Mouse (Mus musculus): ENCODE results near the gene Ltbp1.

Ltbp1 gene

DNA sequence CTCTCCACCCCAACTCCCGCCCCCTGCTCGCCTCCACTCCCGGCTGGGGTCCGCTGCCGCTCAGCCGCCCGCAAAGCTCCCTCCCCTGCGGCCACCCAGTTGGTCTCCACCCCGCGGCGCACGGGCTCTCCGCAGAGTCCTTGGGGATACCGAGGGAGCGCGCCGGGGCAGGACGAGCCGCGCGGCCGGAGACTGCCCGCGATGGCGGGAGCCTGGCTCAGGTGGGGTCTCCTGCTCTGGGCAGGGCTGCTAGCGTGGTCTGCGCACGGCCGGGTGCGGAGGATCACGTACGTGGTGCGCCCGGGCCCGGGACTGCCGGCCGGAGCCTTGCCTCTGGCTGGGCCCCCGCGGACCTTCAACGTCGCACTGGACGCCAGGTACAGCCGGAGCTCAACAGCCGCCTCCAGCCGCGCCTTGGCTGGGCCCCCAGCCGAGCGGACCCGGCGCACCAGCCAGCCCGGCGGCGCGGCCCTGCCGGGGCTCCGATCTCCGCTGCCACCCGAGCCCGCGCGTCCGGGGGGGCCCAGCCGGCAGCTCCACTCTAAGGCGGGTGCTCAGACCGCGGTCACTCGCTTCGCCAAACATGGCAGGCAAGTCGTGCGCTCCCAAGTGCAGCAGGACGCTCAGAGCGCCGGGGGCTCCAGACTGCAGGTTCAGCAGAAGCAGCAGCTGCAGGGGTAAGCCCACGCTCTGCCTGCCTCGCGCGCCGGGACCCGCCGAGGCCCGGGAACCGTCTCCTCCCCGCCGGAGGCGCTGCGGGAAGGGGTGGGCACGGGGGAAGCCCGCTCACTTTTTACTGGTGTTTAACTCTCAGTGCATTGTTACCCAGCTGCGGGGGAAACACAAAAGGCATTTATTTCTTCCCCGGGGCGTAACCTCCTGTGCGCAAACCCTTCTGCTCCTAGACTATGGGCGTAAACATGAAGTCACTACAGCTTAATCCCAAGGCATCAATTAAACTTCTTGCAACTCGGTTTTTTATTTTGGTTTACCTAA, 615 bp downstream of the Ltbp1 start:
- peak; percentile 72 to 81 for DNase-seq

DNA sequence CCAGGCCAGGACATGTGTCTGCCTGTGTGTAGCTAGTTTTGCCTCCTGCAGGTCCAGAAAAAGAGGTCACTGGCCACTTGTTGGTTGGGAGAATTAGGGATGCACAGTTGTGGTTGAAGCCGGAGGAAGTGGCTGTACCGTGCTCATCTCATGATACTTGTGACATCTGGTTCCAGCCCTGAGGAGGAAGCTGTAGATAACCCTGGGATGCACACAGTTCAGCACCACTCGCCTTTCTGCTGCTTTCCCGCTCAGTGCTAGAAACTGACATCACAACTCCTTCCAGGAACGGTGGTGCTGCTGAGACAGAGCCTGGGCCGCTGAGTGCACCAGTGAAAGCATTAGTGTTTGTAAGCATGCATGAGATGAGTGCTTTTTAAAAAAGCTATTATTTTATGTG, 5.6 kb downstream of the Ltbp1 start:
- no peak for DNase-seq

DNA sequence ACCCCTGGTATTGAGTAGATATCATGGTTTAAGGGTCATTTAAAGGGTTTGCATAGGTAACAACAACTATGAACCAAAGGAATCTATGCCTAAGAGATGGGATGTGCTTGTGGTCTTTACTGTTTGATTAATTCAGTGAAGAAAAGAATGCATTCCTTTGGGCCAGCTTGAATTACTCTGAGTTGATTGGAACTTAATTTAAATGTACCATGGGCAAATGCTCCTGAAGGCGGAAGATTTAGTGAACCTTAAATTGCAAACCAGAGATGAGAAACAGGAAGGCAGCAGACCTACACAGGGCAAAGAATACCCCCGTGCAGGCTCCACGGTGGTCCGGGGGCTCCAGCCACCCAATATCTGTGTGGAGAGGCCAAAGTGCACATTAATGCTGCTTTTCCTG, 7.8 kb downstream of the Ltbp1 start:
- DNase-seq: no peak

DNA sequence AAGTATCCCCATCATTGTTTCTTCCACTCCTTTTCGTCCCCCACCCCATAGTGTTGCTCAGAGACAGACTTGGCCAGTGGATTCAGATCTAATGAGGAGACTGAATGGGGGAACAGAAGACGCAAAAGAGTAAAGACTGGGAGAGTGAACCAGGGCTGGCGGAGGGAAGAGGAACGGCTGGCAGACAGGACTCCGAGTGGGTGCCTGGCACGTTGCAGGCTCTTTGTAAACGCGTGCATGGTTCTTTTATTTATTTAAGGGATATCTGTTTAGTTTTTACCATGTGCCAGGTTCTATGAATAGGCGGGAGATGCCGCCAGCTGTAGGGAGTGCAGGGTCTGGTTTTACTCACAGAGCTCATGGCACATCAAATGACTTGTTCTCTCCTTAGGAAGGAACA, 8.5 kb downstream of the Ltbp1 start:
- DNase-seq: no peak

DNA sequence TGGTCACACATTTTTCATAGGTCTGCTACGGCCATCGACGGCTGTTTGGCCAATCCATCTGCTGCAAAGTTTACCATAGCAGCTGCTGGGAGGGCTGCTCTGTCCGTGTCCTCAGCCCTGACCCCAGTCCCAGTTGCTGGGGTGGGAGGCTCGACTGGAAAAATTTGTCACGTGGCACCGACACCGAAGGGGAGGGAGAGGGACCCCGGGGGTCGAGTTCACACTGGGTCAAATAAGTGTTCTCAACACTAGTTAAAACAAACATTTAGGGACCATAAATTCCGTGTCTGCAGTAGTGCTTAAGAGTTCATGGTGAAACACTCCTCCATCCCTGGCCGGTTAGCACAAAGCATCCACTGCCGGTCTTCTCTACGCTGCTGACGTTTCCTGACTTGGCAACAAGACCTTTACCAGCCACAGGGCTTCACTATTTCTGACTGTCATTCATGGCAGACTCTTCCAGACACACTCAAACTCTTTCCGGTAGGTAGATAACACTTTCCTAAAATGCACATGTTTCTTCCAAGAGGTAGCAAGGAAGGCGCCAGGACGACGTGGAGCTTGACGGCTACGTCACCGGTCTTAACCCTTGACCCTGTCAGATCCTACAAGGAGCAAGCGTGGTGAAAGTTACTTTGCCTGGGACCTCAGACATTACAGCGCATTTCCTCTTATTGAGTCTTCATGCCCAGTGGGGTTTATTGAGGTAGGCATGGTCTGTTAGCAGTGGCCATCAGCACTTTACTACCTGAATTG, 9.4 kb downstream of the Ltbp1 start:
- DNase-seq: peak; percentile 66 to 78

DNA sequence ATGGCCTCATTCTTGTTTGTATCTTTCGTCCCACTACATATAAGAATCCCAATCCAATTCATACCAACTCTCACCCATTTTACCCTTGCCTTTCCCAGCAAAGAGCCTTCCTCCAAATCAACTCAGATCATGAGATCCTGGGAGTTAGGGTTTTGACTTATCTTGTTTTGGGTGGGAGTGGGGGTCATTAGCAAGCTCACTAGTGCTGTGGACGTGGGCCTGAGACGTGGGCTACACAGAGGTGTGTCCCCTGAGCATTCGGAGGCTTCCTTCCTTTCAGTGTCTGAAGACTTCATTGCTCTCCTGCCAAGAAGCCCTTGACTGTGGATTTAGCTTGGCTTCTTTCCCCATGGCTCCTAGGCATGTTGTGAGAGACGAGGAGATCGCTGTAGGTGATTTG, 10.2 kb downstream of the Ltbp1 start:
- DNase-seq: no peak

DNA sequence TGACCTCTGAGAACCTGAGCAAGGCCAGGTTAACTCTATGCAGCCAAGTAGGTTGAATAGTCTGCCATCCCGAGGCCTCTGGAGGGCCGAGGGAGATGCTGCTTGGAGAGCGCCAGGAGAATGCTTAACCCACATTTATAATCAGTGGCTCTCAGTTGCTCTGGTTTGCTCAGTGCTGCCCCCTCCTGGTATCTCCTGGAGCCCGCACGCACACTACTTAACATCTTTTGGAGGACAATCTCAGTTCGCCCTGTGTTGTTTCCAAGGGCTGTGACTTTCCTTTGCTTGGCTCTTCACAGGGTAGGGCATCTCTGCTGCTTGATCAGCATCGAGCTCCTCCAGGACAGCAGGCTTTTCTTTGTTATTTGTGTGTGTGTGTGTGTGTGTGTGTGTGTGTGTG, 12.1 kb downstream of the Ltbp1 start:
- DNase-seq: peak; percentile 69 to 70

DNA sequence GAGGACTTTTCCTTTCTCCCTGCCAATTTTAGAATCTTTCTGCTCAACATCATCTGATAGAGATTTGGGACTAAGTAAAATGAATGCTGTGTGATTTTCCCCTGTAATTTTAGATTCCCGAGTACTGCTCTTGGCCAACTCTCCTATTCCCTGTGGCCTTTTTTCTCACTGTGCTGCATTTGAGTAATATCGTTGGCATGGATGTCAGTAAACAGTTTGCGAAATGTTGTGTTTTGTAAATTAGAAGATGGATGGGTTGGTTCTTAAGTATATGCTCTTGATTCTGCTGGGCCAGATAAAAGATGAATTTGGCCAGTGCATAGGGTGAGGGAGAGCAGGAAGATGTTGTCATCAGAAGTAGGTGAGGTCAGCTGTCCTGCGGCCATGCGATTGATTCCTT, 12.8 kb downstream of the Ltbp1 start:
- no peak for DNase-seq

DNA sequence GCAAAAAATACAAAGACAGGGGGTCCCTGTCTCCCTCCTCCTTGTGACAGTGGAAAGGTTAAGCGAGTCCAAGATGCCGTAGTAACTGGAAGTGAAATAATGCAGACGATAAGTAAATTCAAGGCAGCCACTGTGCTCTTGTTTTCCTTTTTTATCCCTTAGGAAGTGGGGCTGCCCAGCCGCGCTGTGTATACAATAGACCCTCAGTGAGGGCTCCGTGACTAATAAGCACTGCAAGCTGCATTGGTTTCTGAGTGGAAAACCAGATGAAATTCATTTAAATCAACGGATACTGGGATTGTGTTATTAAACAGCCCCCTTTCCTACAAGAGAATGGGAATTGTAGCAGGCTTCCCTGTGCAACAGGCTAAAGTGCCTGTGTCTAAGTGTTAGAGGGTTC, 14.7 kb downstream of the Ltbp1 start:
- no peak for DNase-seq

DNA sequence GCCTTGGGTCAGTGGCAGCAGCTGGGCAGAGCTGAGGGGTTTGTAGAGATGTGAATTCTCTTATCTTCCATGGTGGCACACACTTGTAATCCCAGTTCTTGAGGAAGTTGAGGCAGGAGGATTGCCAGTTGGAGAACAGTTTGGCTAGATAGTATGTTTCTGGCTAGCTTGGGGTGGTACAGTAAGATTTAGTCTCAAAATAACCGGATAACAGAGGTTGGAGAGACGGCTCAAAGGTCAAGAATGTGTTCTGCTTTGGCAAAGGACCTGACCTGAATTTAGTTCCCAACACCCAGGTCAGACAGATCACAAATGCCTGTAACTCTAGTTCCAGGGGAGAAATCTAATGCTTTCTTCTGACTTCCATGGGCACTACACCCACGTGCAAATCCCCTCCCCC, 15.3 kb downstream of the Ltbp1 start:
- DNase-seq: no peak

DNA sequence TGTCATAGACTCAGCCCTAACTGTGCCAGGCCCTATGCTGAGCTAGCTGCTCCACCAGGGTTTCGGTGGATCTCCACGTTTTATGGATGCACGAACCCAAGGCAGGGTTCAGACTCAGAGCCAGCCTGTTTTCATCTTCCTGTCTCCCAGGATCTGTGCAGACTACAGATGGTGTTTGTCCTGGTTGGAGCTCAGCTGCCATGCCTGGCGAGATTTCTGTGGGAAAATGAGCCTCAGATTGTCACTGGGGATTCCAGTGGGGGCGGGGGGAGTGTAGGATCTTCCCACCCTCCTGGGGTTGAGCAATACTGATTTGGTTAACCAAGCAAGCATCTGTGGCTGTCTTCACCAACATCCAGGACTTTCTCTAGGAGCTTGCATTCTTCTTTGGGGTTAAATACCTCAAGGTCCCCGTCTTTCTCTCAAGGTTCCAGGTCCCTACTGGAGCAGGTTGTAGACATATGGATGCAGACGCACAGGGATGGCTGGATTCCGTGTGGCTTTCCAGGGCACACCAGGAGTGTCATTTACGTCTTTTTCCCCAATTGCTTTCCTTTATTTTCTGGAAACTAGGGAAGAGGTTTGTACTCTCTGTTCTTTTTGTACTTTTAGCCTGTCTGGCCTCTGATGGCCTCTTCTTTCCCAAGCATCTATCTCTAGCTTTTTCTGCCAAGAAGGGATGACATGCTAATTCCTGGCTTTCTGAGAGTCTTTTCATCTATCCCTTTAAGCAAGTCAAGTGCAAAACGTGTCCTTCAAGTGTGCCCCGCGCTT, 22.2 kb downstream of the Ltbp1 start:
- peak in 1 of 2 experiments; percentile 30 for DNase-seq

DNA sequence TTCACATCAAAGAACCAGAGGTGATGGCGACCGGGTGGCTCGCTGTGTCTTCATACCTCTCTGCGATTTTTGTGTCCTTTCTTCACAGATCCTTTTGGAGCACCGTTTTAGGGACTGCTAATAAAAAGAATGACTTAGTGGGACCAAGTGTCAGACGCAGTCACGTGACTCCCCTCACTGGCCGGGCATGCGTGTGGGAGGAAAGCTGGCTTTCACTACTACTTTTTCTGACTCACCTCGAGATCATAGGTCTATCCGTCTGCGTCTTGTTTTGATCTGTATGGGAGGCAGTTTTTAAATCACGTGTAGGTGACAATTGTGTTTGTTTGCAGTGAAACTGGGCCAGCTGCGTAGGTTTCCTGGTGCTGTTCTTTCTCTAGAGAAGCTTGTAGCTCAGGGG, 28.0 kb downstream of the Ltbp1 start:
- DNase-seq: peak in 1 of 2 experiments; percentile 35

DNA sequence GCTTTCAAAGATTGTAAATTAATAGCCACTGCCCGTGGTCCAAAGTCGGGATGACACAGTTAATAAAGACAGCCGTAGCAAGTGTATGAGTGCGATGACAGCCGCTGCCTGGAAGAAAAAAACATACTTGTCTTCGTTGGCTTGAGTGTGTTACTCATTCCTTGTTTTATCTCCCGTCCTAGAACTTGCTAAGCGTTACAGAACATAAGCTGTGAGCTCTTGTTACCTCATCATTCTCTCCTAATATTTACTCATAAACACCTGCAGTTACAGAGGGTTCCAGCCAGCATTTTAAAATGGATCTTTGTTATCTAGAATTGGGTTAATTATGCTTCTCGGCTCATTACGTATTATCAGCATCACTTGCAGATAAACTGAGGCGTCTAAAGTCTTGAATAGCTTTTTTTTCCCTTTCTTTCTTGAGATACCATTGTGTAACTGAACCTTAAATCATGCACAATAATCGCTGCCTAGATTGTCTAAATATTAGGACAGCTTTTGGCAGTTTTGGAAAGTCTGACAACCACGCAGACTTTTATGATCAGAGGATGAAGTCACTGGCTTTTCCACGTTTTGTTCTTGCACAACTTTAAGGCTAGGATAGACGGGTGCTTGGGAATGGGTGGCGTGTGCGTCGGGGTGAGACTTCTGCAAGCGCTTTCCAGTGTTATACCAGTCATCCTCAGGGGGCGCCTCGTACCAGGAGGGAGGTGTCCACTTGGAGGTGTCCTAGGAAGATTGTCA, 28.7 kb downstream of the Ltbp1 start:
- no peak for DNase-seq

DNA sequence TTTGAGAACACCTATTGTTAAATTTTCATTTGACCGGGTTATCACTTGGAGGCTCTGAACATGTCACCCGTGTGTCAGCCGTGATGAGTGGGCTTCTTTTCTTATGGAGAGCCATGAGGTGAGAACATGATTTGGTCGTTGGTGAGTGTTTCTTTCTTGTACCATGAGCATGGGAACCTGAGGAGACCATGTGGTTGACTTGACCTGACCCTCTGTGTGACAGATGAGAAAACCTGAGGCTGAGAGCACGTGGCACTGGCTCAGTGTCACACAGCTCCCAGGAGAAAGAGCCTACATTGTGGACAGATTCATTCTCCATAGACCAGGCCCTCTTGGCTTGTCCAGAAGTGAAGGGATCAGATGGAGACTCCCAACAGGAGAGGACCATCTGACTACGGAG, 31.5 kb downstream of the Ltbp1 start:
- DNase-seq: no peak

DNA sequence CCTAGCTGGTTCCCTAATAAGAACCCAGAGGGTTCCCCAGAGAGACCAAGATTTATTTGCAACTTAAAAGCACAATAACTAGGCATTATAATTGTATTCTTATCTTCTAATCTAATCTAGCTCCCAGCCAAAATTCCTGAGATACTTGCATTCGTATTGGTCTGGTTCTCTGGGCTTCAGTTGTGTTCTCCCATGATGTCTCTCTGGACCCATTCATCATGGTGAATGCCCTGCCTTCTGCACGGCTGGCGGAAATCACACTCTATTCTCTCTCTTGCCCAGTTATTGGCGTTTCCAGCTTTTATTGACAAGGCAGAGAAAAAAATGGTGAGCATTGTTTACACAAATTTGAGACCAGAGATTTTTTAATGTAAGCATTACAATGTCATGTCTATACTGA, 33.6 kb downstream of the Ltbp1 start:
- DNase-seq: no peak

DNA sequence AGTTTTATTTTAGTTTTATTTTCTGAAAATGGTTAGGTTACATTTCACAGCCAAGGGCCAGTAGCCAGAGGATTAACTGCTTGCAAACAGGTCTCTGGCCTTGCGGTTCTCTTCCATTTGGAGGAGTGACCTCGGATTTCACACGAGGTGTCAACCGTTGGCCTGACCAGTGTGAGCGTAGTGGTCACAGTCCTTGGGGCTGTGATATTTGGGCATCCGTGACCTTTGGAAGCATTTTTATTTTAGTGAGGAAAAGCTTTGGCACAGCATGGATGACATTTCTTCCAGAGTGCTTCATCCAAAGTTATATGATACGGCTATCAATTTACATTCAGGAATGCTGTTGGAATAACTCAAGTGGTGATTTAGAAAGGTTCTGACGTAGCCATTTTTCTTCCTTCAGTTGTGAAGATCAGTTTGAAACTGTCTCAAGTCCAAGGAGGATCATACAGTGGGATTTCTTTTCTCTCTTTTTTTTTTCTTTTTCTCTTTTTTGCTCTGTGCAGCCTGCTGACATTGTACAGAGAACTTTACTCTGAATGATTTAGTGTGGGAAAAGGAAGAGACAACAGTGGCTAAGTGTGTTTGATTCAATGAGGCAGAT, 44.1 kb downstream of the Ltbp1 start:
- no peak for DNase-seq

DNA sequence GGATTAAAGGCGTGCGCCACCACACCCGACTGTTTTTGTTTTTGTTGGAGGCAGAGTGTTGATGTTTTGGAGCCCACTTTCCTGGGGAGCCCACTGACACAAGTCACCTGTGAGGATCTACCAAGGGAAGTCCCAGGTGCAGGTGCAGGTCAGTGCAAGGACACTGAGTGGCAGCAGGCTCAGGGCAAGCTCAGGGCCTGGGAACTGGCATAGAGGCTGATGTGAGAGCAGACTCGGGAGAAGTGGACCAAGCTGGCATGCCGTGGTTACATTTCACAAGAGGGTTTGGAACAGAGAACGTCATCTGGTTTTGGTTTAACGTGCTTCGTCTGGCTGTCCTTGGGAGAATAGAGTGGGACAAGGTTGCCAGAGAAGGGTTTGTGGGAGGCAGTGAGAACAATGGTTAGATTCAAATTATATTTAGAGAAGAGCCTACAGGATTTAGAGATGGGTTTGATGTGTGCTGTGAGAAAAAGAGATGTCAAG, 46.1 kb downstream of the Ltbp1 start:
- DNase-seq: no peak

DNA sequence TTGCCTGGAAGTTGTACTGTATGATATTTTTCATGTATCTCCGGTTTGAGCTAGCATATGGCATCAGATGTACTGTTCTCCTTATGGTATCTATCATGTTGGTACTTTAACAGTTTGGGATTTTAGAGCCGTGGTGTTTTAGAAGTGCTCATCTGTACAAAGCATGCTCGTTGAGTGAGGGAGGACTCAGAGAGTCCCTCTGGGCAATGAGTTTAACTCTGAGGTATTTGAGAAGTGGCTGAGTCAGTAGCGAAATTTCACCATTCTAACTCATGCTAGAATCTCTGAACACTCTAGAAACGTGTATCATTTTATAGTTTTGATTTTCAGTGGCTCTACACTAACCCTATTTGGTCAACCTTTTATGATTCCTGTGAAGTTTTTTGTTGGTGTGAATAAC, 49.9 kb downstream of the Ltbp1 start:
- no peak for DNase-seq

DNA sequence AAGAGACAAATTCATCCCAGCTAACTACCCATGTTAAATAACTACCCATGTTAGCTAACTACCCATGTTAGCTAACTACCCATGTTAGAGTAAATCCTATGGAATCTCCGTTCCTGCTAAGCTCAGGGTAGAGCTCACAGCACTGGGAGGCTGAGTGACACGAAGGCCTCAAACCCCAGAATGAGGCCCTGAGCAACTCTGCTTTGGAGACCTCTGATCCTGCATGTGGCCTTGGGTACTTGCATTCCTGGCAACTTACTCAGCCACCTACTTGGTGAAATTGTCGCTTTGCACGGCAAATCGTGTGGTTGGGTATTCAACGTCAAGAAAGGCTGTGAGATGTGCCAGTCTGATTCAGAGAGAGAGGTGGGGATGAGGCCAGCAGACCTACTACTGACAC, 50.6 kb downstream of the Ltbp1 start:
- DNase-seq: no peak

DNA sequence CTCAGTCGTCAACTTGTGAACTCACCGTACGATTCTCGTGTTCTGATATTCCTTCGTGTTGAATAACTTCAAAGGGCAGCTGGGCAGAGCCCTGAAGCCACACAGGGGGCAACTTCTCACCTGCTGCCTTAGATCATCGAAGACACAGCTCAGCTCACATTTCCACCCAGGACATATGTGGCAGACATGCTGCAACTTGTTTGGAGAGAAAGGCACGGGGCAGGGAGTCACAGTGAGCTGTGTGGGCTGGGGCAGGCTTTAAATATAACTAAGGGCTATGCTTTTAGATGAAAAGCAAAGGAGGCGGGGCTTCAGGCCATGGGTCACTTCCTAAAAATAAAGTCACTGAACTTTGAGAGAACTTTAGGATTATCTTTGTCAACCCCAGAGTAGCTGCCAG, 51.3 kb downstream of the Ltbp1 start:
- no peak for DNase-seq

DNA sequence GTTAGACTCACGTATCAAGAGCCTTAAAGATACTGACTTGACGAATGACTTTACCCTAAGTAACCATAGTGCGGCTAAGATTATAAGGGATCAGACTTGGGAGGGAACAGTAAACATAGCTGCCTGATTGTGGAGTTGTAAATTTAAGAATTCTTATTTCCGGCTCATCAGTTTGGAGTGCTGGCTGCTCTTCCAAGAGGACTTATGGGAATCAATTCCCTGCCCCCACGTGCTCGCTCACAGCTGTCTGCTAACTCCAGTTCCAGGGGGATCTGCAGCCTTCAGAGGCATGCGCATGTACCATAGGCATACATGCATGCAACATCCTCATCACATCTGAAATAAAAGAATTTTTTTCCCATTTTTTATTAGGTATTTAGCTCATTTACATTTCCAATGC, 61.0 kb downstream of the Ltbp1 start:
- DNase-seq: peak; percentile 26 to 47

DNA sequence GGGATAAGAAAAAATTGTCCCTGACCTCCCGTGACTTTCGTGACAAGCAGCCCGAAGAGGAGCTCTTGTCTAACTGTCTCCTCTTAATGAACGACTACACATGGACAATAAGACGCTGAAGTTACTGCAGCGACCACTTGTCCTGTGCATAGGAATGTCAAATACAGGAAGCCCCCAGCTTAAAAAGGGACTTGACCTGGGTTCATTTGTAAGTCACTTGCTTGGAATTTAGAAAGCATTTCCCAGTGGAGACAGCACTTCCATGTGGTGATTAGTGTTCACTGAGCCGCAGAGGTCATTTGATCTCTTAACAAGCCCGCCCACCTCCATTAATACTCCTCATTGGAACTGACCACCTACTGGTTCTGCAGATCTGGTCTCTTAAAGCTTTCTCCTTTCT, 61.9 kb downstream of the Ltbp1 start:
- DNase-seq: peak in 1 of 2 experiments; percentile 30
